Mouse (Mus musculus): ENCODE measurements around the gene Trpc4. TPM values are rescaled to one million over a fixed set of nuclear protein-coding genes. Genes with fewer than 3 reads are reported as not detected.

Trpc4 gene
- polyA plus RNA-seq, 1 experiment, result not detected

GRCm38 (mm10) chr3:54274651-54275050 is 118.8 kb downstream of the Trpc4 start:
- no peak for TF ChIP-seq POLR2A (IDR thresholded peaks at IDR 0.05; ENCODE audit: insufficient read depth, low read length)
- H3K36me3 ChIP-seq (ENCODE audit: control insufficient read depth, insufficient read depth, low read length, poor library complexity, severe bottlenecking), result no peaks in the 10 kb centered on the region
- H3K4me1 ChIP-seq (ENCODE audit: control insufficient read depth, insufficient read depth, low read length), result no peaks in the 10 kb centered on the region
- H3K27me3 ChIP-seq (ENCODE audit: control insufficient read depth, insufficient read depth, low read length, poor library complexity, severe bottlenecking), result no peaks in the 10 kb centered on the region
- H3K9me3 ChIP-seq (replicated peaks; ENCODE audit: control insufficient read depth, insufficient read depth, low read length, poor library complexity, severe bottlenecking), result no peaks in the 10 kb centered on the region
- H3K4me3 ChIP-seq (ENCODE audit: low read depth, low read length), result no peak overlapping the region
- H3K9ac ChIP-seq (ENCODE audit: low read depth, poor library complexity, severe bottlenecking), result no peak overlapping the region
- H3K27ac ChIP-seq (ENCODE audit: insufficient read depth, low read length), result no peak overlapping the region

GRCm38 (mm10) chr3:54289731-54290130 is 133.9 kb downstream of the Trpc4 start:
- H3K36me3 ChIP-seq (ENCODE audit: control insufficient read depth, insufficient read depth, low read length, poor library complexity, severe bottlenecking), result no peaks in the 10 kb centered on the region
- no peaks in the 10 kb centered on the region for H3K27me3 ChIP-seq (ENCODE audit: control insufficient read depth, insufficient read depth, low read length, poor library complexity, severe bottlenecking)
- H3K4me3 ChIP-seq (ENCODE audit: low read depth, low read length), result no peak overlapping the region
- H3K9ac ChIP-seq (ENCODE audit: low read depth, poor library complexity, severe bottlenecking), result no peak overlapping the region
- no peak for TF ChIP-seq CTCF (IDR thresholded peaks at IDR 0.05; ENCODE audit: low read depth, low read length)
- no peak for TF ChIP-seq EP300 (IDR thresholded peaks at IDR 0.05; ENCODE audit: insufficient read depth, low read depth, low read length)
- no peak for TF ChIP-seq POLR2A (IDR thresholded peaks at IDR 0.05; ENCODE audit: insufficient read depth, low read length)
- no peaks in the 10 kb centered on the region for H3K9me3 ChIP-seq (replicated peaks; ENCODE audit: control insufficient read depth, insufficient read depth, low read length, poor library complexity, severe bottlenecking)
- H3K4me1 ChIP-seq (ENCODE audit: control insufficient read depth, insufficient read depth, low read length), result no peaks in the 10 kb centered on the region
- H3K27ac ChIP-seq (ENCODE audit: insufficient read depth, low read length), result no peak overlapping the region

GRCm38 (mm10) chr3:54310604-54311003 is 154.8 kb downstream of the Trpc4 start:
- Histone ChIP-seq H3K27me3 (ENCODE audit: control insufficient read depth, insufficient read depth, low read length, poor library complexity, severe bottlenecking) (no peaks in the 10 kb centered on the region), H3K9ac (ENCODE audit: low read depth, poor library complexity, severe bottlenecking) (no peak overlapping the region), H3K4me1 (ENCODE audit: control insufficient read depth, insufficient read depth, low read length) (no peaks in the 10 kb centered on the region), H3K4me3 (ENCODE audit: low read depth, low read length) (no peak overlapping the region), H3K9me3 (replicated peaks; ENCODE audit: control insufficient read depth, insufficient read depth, low read length, poor library complexity, severe bottlenecking) (no peaks in the 10 kb centered on the region), H3K36me3 (ENCODE audit: control insufficient read depth, insufficient read depth, low read length, poor library complexity, severe bottlenecking) (no peaks in the 10 kb centered on the region), H3K27ac (ENCODE audit: insufficient read depth, low read length) (no peak overlapping the region)
- TF ChIP-seq EP300 (IDR thresholded peaks at IDR 0.05; ENCODE audit: insufficient read depth, low read depth, low read length), result no peak
- TF ChIP-seq POLR2A (IDR thresholded peaks at IDR 0.05; ENCODE audit: insufficient read depth, low read length), result no peak
- no peak for TF ChIP-seq CTCF (IDR thresholded peaks at IDR 0.05; ENCODE audit: low read depth, low read length)

- H3K9me3 ChIP-seq (replicated peaks; ENCODE audit: control insufficient read depth, insufficient read depth, low read length, poor library complexity, severe bottlenecking), result no peaks in the 10 kb centered on the region
- no peaks in the 10 kb centered on the region for H3K36me3 ChIP-seq (ENCODE audit: control insufficient read depth, insufficient read depth, low read length, poor library complexity, severe bottlenecking)
- H3K27me3 ChIP-seq (ENCODE audit: control insufficient read depth, insufficient read depth, low read length, poor library complexity, severe bottlenecking), result no peaks in the 10 kb centered on the region
- H3K4me1 ChIP-seq (ENCODE audit: control insufficient read depth, insufficient read depth, low read length), result no peaks in the 10 kb centered on the region
- H3K9ac ChIP-seq (ENCODE audit: low read depth, poor library complexity, severe bottlenecking), result no peak overlapping the region
- TF ChIP-seq CTCF (IDR thresholded peaks at IDR 0.05; ENCODE audit: low read depth, low read length), result no peak
- no peak for TF ChIP-seq POLR2A (IDR thresholded peaks at IDR 0.05; ENCODE audit: insufficient read depth, low read length)
- TF ChIP-seq EP300 (IDR thresholded peaks at IDR 0.05; ENCODE audit: insufficient read depth, low read depth, low read length), result no peak
- H3K27ac ChIP-seq (ENCODE audit: insufficient read depth, low read length), result no peak overlapping the region
- H3K4me3 ChIP-seq (ENCODE audit: low read depth, low read length), result no peak overlapping the region
These were observed 158.2 kb downstream of the Trpc4 start for GRCm38 (mm10) chr3:54314055-54314454.

GRCm38 (mm10) chr3:54352891-54353652 is 197.2 kb downstream of the Trpc4 start:
- Histone ChIP-seq H3K27me3 (ENCODE audit: control insufficient read depth, insufficient read depth, low read length, poor library complexity, severe bottlenecking) (no peaks in the 10 kb centered on the region), H3K36me3 (ENCODE audit: control insufficient read depth, insufficient read depth, low read length, poor library complexity, severe bottlenecking) (no peaks in the 10 kb centered on the region), H3K9me3 (replicated peaks; ENCODE audit: control insufficient read depth, insufficient read depth, low read length, poor library complexity, severe bottlenecking) (no peaks in the 10 kb centered on the region), H3K27ac (ENCODE audit: insufficient read depth, low read length) (no peak overlapping the region), H3K9ac (ENCODE audit: low read depth, poor library complexity, severe bottlenecking) (no peak overlapping the region), H3K4me1 (ENCODE audit: control insufficient read depth, insufficient read depth, low read length) (no peaks in the 10 kb centered on the region), H3K4me3 (ENCODE audit: low read depth, low read length) (no peak overlapping the region)
- no peak for TF ChIP-seq POLR2A (IDR thresholded peaks at IDR 0.05; ENCODE audit: insufficient read depth, low read length)
- TF ChIP-seq CTCF (IDR thresholded peaks at IDR 0.05; ENCODE audit: low read depth, low read length), result peak; percentile 75
- no peak for TF ChIP-seq EP300 (IDR thresholded peaks at IDR 0.05; ENCODE audit: insufficient read depth, low read depth, low read length)

- H3K9me3 ChIP-seq (replicated peaks; ENCODE audit: control insufficient read depth, insufficient read depth, low read length, poor library complexity, severe bottlenecking), result no peaks in the 10 kb centered on the region
- no peaks in the 10 kb centered on the region for H3K27me3 ChIP-seq (ENCODE audit: control insufficient read depth, insufficient read depth, low read length, poor library complexity, severe bottlenecking)
- H3K4me3 ChIP-seq (ENCODE audit: low read depth, low read length), result no peak overlapping the region
- H3K36me3 ChIP-seq (ENCODE audit: control insufficient read depth, insufficient read depth, low read length, poor library complexity, severe bottlenecking), result no peaks in the 10 kb centered on the region
- H3K4me1 ChIP-seq (ENCODE audit: control insufficient read depth, insufficient read depth, low read length), result no peaks in the 10 kb centered on the region
- no peak overlapping the region for H3K9ac ChIP-seq (ENCODE audit: low read depth, poor library complexity, severe bottlenecking)
- H3K27ac ChIP-seq (ENCODE audit: insufficient read depth, low read length), result no peak overlapping the region
- no peak for TF ChIP-seq CTCF (IDR thresholded peaks at IDR 0.05; ENCODE audit: low read depth, low read length)
- TF ChIP-seq EP300 (IDR thresholded peaks at IDR 0.05; ENCODE audit: insufficient read depth, low read depth, low read length), result no peak
- no peak for TF ChIP-seq POLR2A (IDR thresholded peaks at IDR 0.05; ENCODE audit: insufficient read depth, low read length)
These were observed 201.7 kb downstream of the Trpc4 start for GRCm38 (mm10) chr3:54357561-54357960.
